Mouse (Mus musculus): Measurements from ENCODE around the gene Tnfsf12. TPM values are rescaled to one million over a fixed set of nuclear protein-coding genes. Genes with fewer than 3 reads are reported as not detected.

Gene Tnfsf12
- polyA plus RNA-seq (2014; fragmentation: Illumina TruSeq; extraction: RNeasy Lipid Tissue Mini Kit (QIAGEN cat#74804); ENCODE audit: low read depth, low replicate concordance) = 2.2 TPM

DNA sequence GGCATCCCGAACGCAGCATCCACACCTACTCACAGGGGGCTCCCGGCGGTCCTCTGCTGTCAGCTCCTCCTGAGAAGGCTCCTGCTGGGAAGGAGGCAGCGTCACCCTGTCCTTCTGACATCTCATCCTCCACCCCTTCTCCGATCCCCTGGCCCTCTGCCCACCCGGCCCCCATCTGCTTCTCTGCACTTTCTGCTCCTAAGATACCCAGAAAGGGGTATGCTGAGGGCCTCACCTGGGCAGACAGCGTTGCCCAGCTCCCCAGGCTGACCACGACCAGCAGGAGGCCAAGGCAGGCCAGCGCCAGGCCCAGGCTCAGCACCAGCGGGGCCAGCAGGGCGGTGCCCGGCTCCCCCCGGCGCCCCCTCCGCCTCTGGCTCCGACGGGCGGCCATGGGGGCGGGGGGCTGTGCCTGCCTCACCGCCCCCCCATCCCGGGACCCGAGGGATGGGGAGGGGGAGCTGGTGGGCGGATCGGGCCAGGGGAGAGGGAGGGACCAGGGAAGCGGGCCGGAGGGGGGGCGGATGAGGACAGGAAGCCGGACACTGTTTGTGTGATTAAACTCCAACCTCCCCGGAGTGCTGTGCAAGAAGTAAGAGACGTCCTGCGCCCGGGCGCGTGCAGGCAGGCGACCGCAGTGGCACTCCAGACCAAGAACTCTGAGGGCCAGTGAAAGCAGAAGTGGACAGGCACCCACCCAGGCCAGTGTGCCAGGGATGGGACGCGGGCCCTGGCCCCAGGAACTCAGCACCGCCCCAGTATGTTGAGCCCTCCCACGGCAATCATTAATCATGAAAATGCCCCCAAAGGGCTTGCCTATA is at the start of gene Tnfsf12, which contains the start of gene Tnfsfm13:
Tnfsf12 (minus strand) TSS at position 489 of the 821 bp plus-strand sequence.
Tnfsfm13 (minus strand) TSS at position 738 of the 821 bp plus-strand sequence.

DNA sequence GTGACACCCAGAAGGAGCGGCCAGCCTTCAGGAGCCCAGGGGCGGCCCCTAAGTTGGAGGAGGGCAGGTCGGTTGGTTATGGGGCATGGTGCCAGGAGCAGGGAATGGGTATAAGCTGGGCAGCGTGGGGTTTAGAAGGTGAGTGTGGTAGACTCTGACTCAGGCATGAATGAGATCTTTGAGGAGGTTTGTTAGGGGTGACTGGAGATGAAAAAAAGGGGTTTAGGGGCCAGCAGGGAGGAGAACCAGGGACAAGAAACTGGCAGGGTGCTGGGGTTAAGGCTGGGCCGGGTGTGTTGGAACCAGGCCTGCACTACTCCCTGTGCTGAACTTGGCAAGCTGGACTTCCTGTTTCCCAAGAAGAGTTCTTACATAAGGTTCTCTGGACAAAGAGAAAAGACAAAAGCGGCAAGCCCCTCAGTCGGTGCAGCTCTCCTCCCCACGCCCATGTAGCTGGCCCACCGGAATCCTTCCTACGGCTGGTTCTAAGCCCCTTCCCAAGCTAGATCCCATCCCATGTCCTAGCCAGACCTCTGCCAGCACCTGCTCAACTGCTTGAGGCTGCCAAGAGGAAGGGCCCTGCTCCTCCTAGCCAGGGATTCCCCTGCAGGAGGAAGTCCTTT is 10.0 kb downstream of the Tnfsf12 start, which contains the start of gene Tnfsf13:
Tnfsf13 (minus strand) TSS at position 259 of the 623 bp plus-strand sequence.

DNA sequence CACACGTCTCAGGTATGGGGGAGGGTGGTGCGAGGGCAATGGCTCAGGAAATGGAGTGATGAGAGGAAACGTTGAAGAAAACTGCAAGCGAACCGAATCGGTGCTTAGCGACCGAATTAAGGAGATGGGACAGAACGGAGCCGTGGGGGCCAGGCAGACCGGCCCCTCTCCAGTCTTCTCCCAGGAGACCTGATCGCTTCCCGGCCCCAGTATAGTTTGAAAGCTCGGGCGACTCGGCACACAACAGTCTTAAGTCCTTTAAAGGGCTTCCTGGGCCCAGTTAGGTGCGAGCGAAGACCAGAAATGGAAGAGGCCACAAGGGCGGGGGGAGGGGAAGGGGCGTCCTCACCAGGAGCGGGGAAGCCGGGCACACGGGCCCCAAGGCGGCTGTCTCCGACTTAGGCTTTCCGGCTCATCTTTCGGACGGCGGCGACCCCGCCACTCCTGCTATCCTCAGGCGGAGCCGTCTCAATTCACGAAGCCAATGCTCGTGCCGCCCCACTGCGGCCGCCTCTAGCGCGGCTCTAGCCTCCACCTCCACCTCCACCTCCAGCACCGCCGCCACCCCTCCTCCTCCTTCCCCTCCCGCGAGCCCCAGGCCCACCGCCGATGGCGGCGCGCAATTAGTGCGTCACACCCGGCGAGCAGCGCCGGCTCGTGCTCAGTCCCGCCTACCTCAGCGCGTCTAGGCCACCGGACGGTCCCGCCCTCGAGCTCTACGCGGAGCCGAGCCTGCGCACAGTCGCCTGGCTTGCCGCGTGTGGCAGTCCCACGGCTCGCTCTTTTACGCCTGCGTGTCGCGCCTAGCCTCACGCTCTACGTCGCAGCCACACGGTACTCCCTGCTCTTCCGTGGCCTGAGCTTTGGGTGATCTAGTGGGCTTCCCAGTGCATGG is 14.1 kb downstream of the Tnfsf12 start, which contains the start of gene Senp3:
Senp3 (minus strand) TSS at position 771 of the 895 bp plus-strand sequence.

DNA sequence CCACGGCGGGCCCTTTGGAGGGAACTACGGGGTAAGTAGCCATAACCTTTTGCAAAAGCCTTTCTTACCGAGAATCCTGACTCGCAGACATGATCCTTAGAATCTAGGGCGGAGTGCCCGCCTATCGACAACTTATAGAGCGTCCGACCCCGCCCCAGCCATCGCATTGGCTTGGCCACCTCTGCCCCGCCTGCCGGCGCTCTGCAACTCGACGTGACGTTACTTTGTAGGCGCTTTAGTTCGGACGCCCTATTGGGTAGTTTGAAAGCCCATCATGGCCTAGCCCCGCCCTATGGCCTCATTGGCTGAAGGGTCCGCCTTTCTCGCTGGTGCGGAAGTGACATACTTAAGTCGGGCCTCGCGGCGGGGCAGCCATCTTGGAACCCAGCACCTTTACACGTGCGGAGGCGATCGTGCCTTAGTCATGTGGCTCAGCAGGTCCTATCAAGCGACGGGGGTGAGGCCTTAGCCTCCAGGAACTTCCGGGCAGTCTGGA is 23.4 kb downstream of the Tnfsf12 start, which contains the start of gene Eif4a1:
Eif4a1 (minus strand) TSS at position 213 of the 496 bp plus-strand sequence.

DNA sequence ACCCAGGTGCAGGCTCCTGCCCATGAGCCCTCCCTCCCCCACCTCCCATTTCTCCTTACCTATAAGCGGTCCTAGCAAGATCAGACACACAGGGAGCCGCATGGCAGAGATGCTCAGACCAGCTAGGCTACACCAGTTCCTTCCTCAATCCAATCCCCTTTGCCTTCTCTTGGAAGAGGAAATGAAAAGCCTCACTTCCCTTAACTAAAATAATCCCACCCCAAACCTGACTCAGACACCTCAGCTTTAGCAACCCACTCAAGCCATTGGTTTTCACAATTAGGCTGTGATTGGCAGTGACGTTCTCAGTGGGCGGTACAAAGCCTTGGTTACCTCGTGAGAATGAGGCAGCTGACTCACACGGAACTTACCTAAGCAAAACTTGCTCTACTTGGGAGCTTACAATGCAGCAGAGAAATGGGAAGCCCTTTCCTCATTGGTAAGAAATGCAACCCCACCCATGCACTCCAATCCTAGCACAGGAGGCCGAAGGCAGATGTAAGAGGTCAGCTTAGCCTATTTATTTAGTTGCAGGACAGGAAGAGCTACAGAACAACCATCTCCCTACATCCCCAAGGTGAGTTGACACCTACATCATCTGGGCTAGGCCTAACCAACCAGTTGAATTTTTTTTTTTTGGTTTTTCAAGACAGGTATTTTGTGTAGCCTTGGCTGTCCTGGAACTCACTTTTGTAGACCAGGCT is 29.5 kb downstream of the Tnfsf12 start, which contains the start of gene Cd68:
Cd68 (minus strand) TSS at position 193 of the 704 bp plus-strand sequence.

DNA sequence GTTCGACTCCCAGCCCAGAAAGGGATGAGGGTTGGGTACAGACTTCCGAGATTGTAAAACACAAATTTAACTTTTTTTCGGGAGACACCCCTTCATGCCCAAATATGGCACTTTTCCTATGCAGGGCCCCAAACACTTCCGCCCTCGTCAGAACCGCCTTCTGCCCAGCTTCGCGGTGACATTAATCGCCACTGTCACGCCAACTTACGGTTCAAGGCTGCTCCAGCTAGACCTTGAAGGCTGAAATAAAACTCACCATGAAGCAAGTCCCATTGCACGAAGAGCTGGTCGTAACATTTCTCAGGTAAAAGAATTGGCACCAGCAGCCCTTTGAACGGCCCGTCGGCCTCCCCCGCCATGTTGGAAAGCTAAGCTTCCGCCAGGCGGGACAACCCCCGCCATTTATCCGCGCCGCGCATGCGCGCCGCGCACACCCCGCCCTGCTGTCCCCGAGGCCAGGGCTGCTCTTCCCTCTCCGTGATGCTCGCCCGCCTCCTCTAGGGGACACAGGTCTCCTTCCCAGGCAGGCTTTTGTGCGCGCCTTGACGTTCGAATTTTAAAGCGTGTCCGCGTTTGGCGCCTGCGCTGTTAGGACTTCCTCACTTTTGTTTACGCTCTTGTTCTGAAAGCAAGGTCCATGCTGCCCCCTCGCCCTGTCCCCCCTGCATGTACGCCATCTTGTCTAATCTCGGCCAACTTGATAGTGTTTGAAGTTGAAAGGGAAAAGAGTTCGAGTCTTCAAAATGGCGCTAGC is 33.3 kb downstream of the Tnfsf12 start, which contains the start of gene Mpdu1:
Mpdu1 (minus strand) TSS at position 430 of the 754 bp plus-strand sequence.

DNA sequence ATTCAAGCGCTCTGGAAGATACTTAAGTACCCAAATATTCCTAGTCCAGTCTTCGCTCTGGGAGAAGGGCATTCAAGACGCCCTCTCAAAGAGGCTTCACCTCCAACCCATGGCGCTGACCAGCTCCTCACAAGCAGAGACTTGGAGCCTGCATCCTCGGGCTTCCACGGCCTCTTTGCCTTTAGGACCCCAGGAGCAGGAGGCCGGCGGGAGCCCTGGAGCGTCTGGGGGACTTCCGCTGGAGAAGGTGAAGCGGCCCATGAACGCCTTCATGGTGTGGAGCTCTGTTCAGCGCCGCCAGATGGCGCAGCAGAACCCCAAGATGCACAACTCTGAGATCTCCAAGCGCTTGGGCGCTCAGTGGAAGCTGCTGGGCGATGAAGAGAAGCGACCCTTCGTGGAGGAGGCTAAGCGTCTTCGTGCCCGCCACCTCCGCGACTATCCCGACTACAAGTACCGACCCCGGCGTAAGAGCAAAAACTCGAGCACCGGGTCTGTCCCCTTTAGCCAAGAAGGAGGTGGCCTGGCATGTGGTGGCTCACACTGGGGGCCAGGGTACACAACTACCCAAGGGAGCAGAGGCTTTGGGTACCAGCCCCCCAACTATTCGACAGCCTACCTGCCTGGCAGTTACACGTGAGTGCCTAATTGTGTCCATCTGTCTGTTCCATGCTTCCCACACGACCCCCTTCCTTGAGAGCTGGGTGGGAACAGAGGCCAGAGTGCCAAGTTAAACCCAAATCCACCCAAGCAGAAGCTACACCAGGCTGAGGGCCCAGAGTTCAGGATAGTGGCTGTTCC is 40.2 kb downstream of the Tnfsf12 start, which contains the start of gene Sox15:
Sox15 (plus strand) TSS at position 51 of the 801 bp plus-strand sequence.

Other genes starting within 250 kb of the Tnfsf12 start
- gene Dnah2, start 146.7 kb downstream of the Tnfsf12 start, polyA plus RNA-seq (2014; fragmentation: Illumina TruSeq; extraction: RNeasy Lipid Tissue Mini Kit (QIAGEN cat#74804); ENCODE audit: low read depth, low replicate concordance) = not detected
- gene Efnb3, start 135.6 kb downstream of the Tnfsf12 start, polyA plus RNA-seq (2014; fragmentation: Illumina TruSeq; extraction: RNeasy Lipid Tissue Mini Kit (QIAGEN cat#74804); ENCODE audit: low read depth, low replicate concordance) = 0.29 TPM
- gene Wrap53, start 115.6 kb downstream of the Tnfsf12 start, polyA plus RNA-seq (2014; fragmentation: Illumina TruSeq; extraction: RNeasy Lipid Tissue Mini Kit (QIAGEN cat#74804); ENCODE audit: low read depth, low replicate concordance) = 1.6 TPM
- gene Trp53, start 115.5 kb downstream of the Tnfsf12 start, polyA plus RNA-seq (2014; fragmentation: Illumina TruSeq; extraction: RNeasy Lipid Tissue Mini Kit (QIAGEN cat#74804); ENCODE audit: low read depth, low replicate concordance) = 8.5 TPM
- 31.6 TPM for gene Atp1b2, start 89.9 kb downstream of the Tnfsf12 start, polyA plus RNA-seq (2014; fragmentation: Illumina TruSeq; extraction: RNeasy Lipid Tissue Mini Kit (QIAGEN cat#74804); ENCODE audit: low read depth, low replicate concordance)
- not detected for gene Shbg, start 77.9 kb downstream of the Tnfsf12 start, polyA plus RNA-seq (2014; fragmentation: Illumina TruSeq; extraction: RNeasy Lipid Tissue Mini Kit (QIAGEN cat#74804); ENCODE audit: low read depth, low replicate concordance)
- gene Sat2, start 73.8 kb downstream of the Tnfsf12 start, polyA plus RNA-seq (2014; fragmentation: Illumina TruSeq; extraction: RNeasy Lipid Tissue Mini Kit (QIAGEN cat#74804); ENCODE audit: low read depth, low replicate concordance) = 2.8 TPM
- gene Fxr2, start 62.9 kb downstream of the Tnfsf12 start, polyA plus RNA-seq (2014; fragmentation: Illumina TruSeq; extraction: RNeasy Lipid Tissue Mini Kit (QIAGEN cat#74804); ENCODE audit: low read depth, low replicate concordance) = 14.5 TPM
- not detected for gene Sox15, start 40.5 kb downstream of the Tnfsf12 start, polyA plus RNA-seq (2014; fragmentation: Illumina TruSeq; extraction: RNeasy Lipid Tissue Mini Kit (QIAGEN cat#74804); ENCODE audit: low read depth, low replicate concordance)
- 23.0 TPM for gene Mpdu1, start 33.2 kb downstream of the Tnfsf12 start, polyA plus RNA-seq (2014; fragmentation: Illumina TruSeq; extraction: RNeasy Lipid Tissue Mini Kit (QIAGEN cat#74804); ENCODE audit: low read depth, low replicate concordance)
- gene Cd68, start 29.7 kb downstream of the Tnfsf12 start, polyA plus RNA-seq (2014; fragmentation: Illumina TruSeq; extraction: RNeasy Lipid Tissue Mini Kit (QIAGEN cat#74804); ENCODE audit: low read depth, low replicate concordance) = 4.0 TPM
- gene Eif4a1, start 23.4 kb downstream of the Tnfsf12 start, polyA plus RNA-seq (2014; fragmentation: Illumina TruSeq; extraction: RNeasy Lipid Tissue Mini Kit (QIAGEN cat#74804); ENCODE audit: low read depth, low replicate concordance) = 617 TPM
- gene Senp3, start 13.8 kb downstream of the Tnfsf12 start, polyA plus RNA-seq (2014; fragmentation: Illumina TruSeq; extraction: RNeasy Lipid Tissue Mini Kit (QIAGEN cat#74804); ENCODE audit: low read depth, low replicate concordance) = 56.8 TPM
- gene Tnfsf13, start 10.1 kb downstream of the Tnfsf12 start, polyA plus RNA-seq (2014; fragmentation: Illumina TruSeq; extraction: RNeasy Lipid Tissue Mini Kit (QIAGEN cat#74804); ENCODE audit: low read depth, low replicate concordance) = 8.3 TPM
- 1.6 TPM for gene Tnfsfm13, start 249 bp upstream of the Tnfsf12 start, polyA plus RNA-seq (2014; fragmentation: Illumina TruSeq; extraction: RNeasy Lipid Tissue Mini Kit (QIAGEN cat#74804); ENCODE audit: low read depth, low replicate concordance)
- gene Polr2a, start 62.8 kb upstream of the Tnfsf12 start, polyA plus RNA-seq (2014; fragmentation: Illumina TruSeq; extraction: RNeasy Lipid Tissue Mini Kit (QIAGEN cat#74804); ENCODE audit: low read depth, low replicate concordance) = 37.7 TPM
- not detected for gene Slc35g3, start 66.1 kb upstream of the Tnfsf12 start, polyA plus RNA-seq (2014; fragmentation: Illumina TruSeq; extraction: RNeasy Lipid Tissue Mini Kit (QIAGEN cat#74804); ENCODE audit: low read depth, low replicate concordance)
- 35.4 TPM for gene Zbtb4, start 70.1 kb upstream of the Tnfsf12 start, polyA plus RNA-seq (2014; fragmentation: Illumina TruSeq; extraction: RNeasy Lipid Tissue Mini Kit (QIAGEN cat#74804); ENCODE audit: low read depth, low replicate concordance)
- 1.3 TPM for gene Chrnb1, start 100.1 kb upstream of the Tnfsf12 start, polyA plus RNA-seq (2014; fragmentation: Illumina TruSeq; extraction: RNeasy Lipid Tissue Mini Kit (QIAGEN cat#74804); ENCODE audit: low read depth, low replicate concordance)
- gene Fgf11, start 106.0 kb upstream of the Tnfsf12 start, polyA plus RNA-seq (2014; fragmentation: Illumina TruSeq; extraction: RNeasy Lipid Tissue Mini Kit (QIAGEN cat#74804); ENCODE audit: low read depth, low replicate concordance) = 5.0 TPM
- not detected for gene Tmem102, start 109.8 kb upstream of the Tnfsf12 start, polyA plus RNA-seq (2014; fragmentation: Illumina TruSeq; extraction: RNeasy Lipid Tissue Mini Kit (QIAGEN cat#74804); ENCODE audit: low read depth, low replicate concordance)
- not detected for gene Gm39566, start 119.4 kb upstream of the Tnfsf12 start, polyA plus RNA-seq (2014; fragmentation: Illumina TruSeq; extraction: RNeasy Lipid Tissue Mini Kit (QIAGEN cat#74804); ENCODE audit: low read depth, low replicate concordance)
- not detected for gene Spem2, start 122.6 kb upstream of the Tnfsf12 start, polyA plus RNA-seq (2014; fragmentation: Illumina TruSeq; extraction: RNeasy Lipid Tissue Mini Kit (QIAGEN cat#74804); ENCODE audit: low read depth, low replicate concordance)
- gene Spem1, start 126.3 kb upstream of the Tnfsf12 start, polyA plus RNA-seq (2014; fragmentation: Illumina TruSeq; extraction: RNeasy Lipid Tissue Mini Kit (QIAGEN cat#74804); ENCODE audit: low read depth, low replicate concordance) = not detected
- 1.5 TPM for gene Nlgn2, start 141.9 kb upstream of the Tnfsf12 start, polyA plus RNA-seq (2014; fragmentation: Illumina TruSeq; extraction: RNeasy Lipid Tissue Mini Kit (QIAGEN cat#74804); ENCODE audit: low read depth, low replicate concordance)
- gene Tmem256, start 142.7 kb upstream of the Tnfsf12 start, polyA plus RNA-seq (2014; fragmentation: Illumina TruSeq; extraction: RNeasy Lipid Tissue Mini Kit (QIAGEN cat#74804); ENCODE audit: low read depth, low replicate concordance) = 24.3 TPM
- 1.6 TPM for gene Plscr3, start 150.5 kb upstream of the Tnfsf12 start, polyA plus RNA-seq (2014; fragmentation: Illumina TruSeq; extraction: RNeasy Lipid Tissue Mini Kit (QIAGEN cat#74804); ENCODE audit: low read depth, low replicate concordance)
- not detected for gene Tnk1, start 162.9 kb upstream of the Tnfsf12 start, polyA plus RNA-seq (2014; fragmentation: Illumina TruSeq; extraction: RNeasy Lipid Tissue Mini Kit (QIAGEN cat#74804); ENCODE audit: low read depth, low replicate concordance)
- gene Tmem95, start 182.2 kb upstream of the Tnfsf12 start, polyA plus RNA-seq (2014; fragmentation: Illumina TruSeq; extraction: RNeasy Lipid Tissue Mini Kit (QIAGEN cat#74804); ENCODE audit: low read depth, low replicate concordance) = not detected
- gene Kctd11, start 185.6 kb upstream of the Tnfsf12 start, polyA plus RNA-seq (2014; fragmentation: Illumina TruSeq; extraction: RNeasy Lipid Tissue Mini Kit (QIAGEN cat#74804); ENCODE audit: low read depth, low replicate concordance) = 2.4 TPM
- gene Acap1, start 199.7 kb upstream of the Tnfsf12 start, polyA plus RNA-seq (2014; fragmentation: Illumina TruSeq; extraction: RNeasy Lipid Tissue Mini Kit (QIAGEN cat#74804); ENCODE audit: low read depth, low replicate concordance) = not detected
- not detected for gene 2810408A11Rik, start 205.1 kb upstream of the Tnfsf12 start, polyA plus RNA-seq (2014; fragmentation: Illumina TruSeq; extraction: RNeasy Lipid Tissue Mini Kit (QIAGEN cat#74804); ENCODE audit: low read depth, low replicate concordance)
- 3.1 TPM for gene Neurl4, start 205.2 kb upstream of the Tnfsf12 start, polyA plus RNA-seq (2014; fragmentation: Illumina TruSeq; extraction: RNeasy Lipid Tissue Mini Kit (QIAGEN cat#74804); ENCODE audit: low read depth, low replicate concordance)
- gene Gps2, start 218.0 kb upstream of the Tnfsf12 start, polyA plus RNA-seq (2014; fragmentation: Illumina TruSeq; extraction: RNeasy Lipid Tissue Mini Kit (QIAGEN cat#74804); ENCODE audit: low read depth, low replicate concordance) = 22.9 TPM
- 242 TPM for gene Eif5a, start 226.1 kb upstream of the Tnfsf12 start, polyA plus RNA-seq (2014; fragmentation: Illumina TruSeq; extraction: RNeasy Lipid Tissue Mini Kit (QIAGEN cat#74804); ENCODE audit: low read depth, low replicate concordance)
- 1.4 TPM for gene Ybx2, start 239.9 kb upstream of the Tnfsf12 start, polyA plus RNA-seq (2014; fragmentation: Illumina TruSeq; extraction: RNeasy Lipid Tissue Mini Kit (QIAGEN cat#74804); ENCODE audit: low read depth, low replicate concordance)

Measured in adrenal gland, adult 10 weeks (tissue).